Mouse (Mus musculus) heart, postnatal 0 days (tissue): Measurements from ENCODE around the gene Rnps1. TPM values are rescaled to one million over a fixed set of nuclear protein-coding genes. Genes with fewer than 3 reads are reported as not detected.

ENCODE experiments used
- ATAC-seq: fragments of 200-750 bp; cut with Nextera tagmentation; 2 replicates; pipeline ENCODE4 v1.8.0; 2017; ENCODE audit warnings: low read depth, moderate number of reproducible peaks, moderate library complexity; ENCODE audit not compliant: insufficient read depth
- DNase-seq: peaks from one replicate; pipeline ENCODE4 v3.0.0-alpha.2; 2016; ENCODE audit warnings: low spot score
- H3K27ac ChIP-seq: fragments of 300-500 bp; sonication (generic); 2 replicates; pipeline ENCODE4 v1.5.1; 2014; ENCODE audit warnings: low read depth, mild to moderate bottlenecking
- H3K27me3 ChIP-seq: fragments of 300-500 bp; sonication (generic); 2 replicates; pipeline ENCODE4 v1.6.1; 2014; ENCODE audit warnings: low read length, mixed read lengths; ENCODE audit not compliant: control insufficient read depth, insufficient read depth
- H3K36me3 ChIP-seq: fragments of 300-500 bp; sonication (generic); replicated peaks from 2 replicates; pipeline ENCODE4 v1.6.1; 2014; ENCODE audit warnings: low read length, mixed read lengths; ENCODE audit not compliant: control insufficient read depth, insufficient read depth
- H3K4me1 ChIP-seq: fragments of 300-500 bp; sonication (generic); 2 replicates; pipeline ENCODE4 v1.6.1; 2014; ENCODE audit warnings: antibody characterized with exemption; ENCODE audit not compliant: control insufficient read depth, insufficient read depth
- H3K4me2 ChIP-seq: fragments of 300-500 bp; sonication (generic); 2 replicates; pipeline ENCODE4 v1.6.1; 2014; ENCODE audit warnings: low read depth, mild to moderate bottlenecking, low read length, moderate library complexity
- H3K4me3 ChIP-seq: fragments of 300-500 bp; sonication (generic); 2 replicates; pipeline ENCODE4 v1.5.1; 2014; ENCODE audit warnings: low read depth, low read length
- H3K9ac ChIP-seq: fragments of 300-500 bp; sonication (generic); replicated peaks from 2 replicates; pipeline ENCODE4 v1.6.1; 2014; ENCODE audit warnings: low read depth, low read length, mixed read lengths
- H3K9me3 ChIP-seq: fragments of 300-500 bp; sonication (generic); replicated peaks from 2 replicates; pipeline ENCODE4 v1.6.1; 2016; ENCODE audit warnings: low read length; ENCODE audit not compliant: control insufficient read depth
- CTCF ChIP-seq: IDR thresholded peaks from 2 replicates; pipeline ENCODE4 v1.5.1; 2016; ENCODE audit warnings: antibody characterized with exemption, control low read depth, low read depth
- EP300 ChIP-seq: IDR thresholded peaks from 2 replicates; pipeline ENCODE4 v1.6.1; 2016; ENCODE audit warnings: antibody characterized with exemption, low read depth
- WGBS: fragments of 180-500 bp; shearing (Covaris S2); extraction: QIAGEN DNeasy Blood & Tissue Kit; methylation state at CpG from one replicate; pipeline ENCODE4 v1.1.7; 2014; 5-methylcytosine and 5-hydroxymethylcytosine counted together
- polyA plus RNA-seq: library from polyadenylated mRNA; unstranded; fragments of >200 nt; fragmentation: Nextera tagmentation; extraction: Ambion mirVana; gene quantifications from 2 replicates; pipeline ENCODE4 v1.2.1, GENCODE M21; 2015
- total RNA-seq: library from RNA; depleted of rRNA; stranded (reverse); fragments of >200 nt; gene quantifications from 2 replicates; pipeline ENCODE4 v1.2.3, GENCODE M21; 2014; ENCODE audit warnings: low replicate concordance

The Rnps1 gene
- total and polyA plus RNA-seq, 2 experiments from 2014 or later, result 123 to 135 TPM

DNA sequence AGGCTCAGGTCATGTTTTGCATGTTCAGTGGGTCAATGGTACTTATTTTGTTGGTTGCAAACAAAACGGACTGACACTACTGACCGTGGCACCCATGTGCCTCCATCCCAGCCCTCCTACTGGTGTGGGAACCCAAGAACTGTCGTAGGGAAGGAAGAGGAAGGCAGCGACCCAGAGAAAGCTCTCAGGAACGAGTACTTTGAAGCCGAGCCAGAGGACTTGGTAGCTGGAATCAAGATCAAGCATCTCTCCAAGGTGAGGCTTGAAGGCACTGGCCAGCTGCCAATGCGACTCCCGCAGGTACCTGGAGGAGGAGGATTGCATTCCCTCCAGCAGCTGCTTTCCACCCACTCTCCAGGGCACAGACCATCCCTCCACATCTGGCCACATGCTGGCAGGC, 30.6 kb upstream of the Rnps1 start:
- H3K36me3 ChIP-seq, result peaks cover 33% of the 10 kb centered on the region
- H3K4me3 ChIP-seq, result no peak overlapping the region
- H3K9me3 ChIP-seq, result no peaks in the 10 kb centered on the region
- ATAC-seq, result no peak
- WGBS, result 79% methylated on average over 8 of the region's 8 CpGs
- TF ChIP-seq EP300 (no peak), CTCF (no peak)
- DNase-seq, result no peak
- H3K4me1 ChIP-seq, result no peaks in the 10 kb centered on the region
- no peaks in the 10 kb centered on the region for H3K27me3 ChIP-seq
- no peak overlapping the region for H3K9ac ChIP-seq
- no peak overlapping the region for H3K4me2 ChIP-seq
- H3K27ac ChIP-seq, result no peak overlapping the region

DNA sequence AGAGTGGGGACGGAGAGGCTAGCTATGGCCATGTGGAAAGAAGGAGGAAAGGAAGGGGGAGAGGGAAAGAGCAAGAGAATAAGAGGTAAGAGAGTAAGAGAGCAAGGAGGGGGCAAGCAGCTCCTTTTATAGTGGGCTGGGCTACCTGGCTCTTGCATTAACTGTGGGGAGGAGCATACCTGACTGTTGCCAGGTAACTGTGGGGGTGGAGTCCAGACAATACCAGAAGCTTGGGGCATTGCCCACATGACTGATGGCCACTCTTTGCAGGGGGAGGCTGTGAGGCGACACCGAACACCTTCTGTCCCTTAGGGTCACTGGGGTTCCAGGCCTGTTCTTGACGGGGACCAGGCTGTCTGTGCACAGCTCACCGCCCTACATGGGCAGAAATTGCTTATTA, 25.7 kb upstream of the Rnps1 start:
- no peak overlapping the region for H3K4me3 ChIP-seq

DNA sequence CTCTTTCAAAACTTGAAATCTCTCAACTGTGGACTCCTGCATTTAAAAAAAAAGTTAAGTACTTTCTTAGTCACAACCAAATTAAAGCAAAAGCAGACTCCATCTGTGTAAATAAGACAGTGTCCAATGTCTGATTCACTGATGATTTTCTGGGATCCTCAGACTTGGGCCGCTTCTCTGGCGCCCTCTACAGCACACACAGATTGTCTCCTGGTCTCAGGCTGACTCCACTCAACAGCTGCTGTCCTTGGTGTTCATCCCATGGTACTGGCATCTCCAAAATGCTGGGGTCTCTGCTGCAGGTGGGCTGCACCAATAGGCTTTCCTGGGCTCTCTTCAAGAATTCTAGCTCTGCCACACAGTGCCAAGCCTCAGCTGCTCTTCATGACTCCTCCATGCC, 24.5 kb upstream of the Rnps1 start:
- TF ChIP-seq CTCF (peak; percentile 76), EP300 (no peak)
- DNase-seq, result peak; percentile 42
- H3K27ac ChIP-seq, result no peak overlapping the region
- H3K9ac ChIP-seq, result no peak overlapping the region
- H3K4me1 ChIP-seq, result no peaks in the 10 kb centered on the region
- H3K36me3 ChIP-seq, result peaks cover 28% of the 10 kb centered on the region
- no peak for ATAC-seq
- no peaks in the 10 kb centered on the region for H3K9me3 ChIP-seq
- no peak overlapping the region for H3K4me3 ChIP-seq
- no peaks in the 10 kb centered on the region for H3K27me3 ChIP-seq
- no peak overlapping the region for H3K4me2 ChIP-seq
- WGBS, result 2% methylated on average over 2 of the region's 2 CpGs

More for the DNA sequence above, 25.7 kb upstream of the Rnps1 start:
- Histone ChIP-seq H3K4me1 (no peaks in the 10 kb centered on the region), H3K9ac (no peak overlapping the region), H3K4me2 (no peak overlapping the region), H3K9me3 (no peaks in the 10 kb centered on the region), H3K36me3 (peaks cover 28% of the 10 kb centered on the region), H3K27ac (no peak overlapping the region), H3K27me3 (no peaks in the 10 kb centered on the region)
- no peak for TF ChIP-seq CTCF
- TF ChIP-seq EP300, result no peak
- DNase-seq (no peak), ATAC-seq (no peak)
- WGBS, result 87% methylated on average over 5 of the region's 5 CpGs

DNA sequence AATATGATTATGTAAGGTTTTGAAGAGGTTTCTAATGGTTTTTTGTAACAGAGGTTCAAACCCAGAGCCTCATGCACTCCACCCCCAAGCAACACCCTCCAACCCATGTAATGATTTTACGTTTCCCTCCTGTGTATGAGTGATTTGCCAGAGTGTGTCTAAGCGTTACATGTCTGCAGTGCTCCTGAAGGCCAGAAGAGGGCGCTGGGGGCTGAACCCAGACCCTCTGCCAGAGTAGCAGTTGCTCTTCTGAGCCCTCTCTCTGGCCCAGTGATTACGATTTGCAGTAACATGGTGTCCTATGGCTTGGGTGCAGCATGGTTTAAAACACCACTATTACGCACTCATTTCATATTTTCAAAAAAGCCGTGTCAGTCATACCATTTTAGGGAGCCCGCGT, 23.2 kb upstream of the Rnps1 start:
- peaks cover 20% of the 10 kb centered on the region for H3K36me3 ChIP-seq
- no peak overlapping the region for H3K4me2 ChIP-seq
- H3K9ac ChIP-seq, result no peak overlapping the region
- no peaks in the 10 kb centered on the region for H3K9me3 ChIP-seq
- ATAC-seq (no peak), DNase-seq (no peak)
- no peaks in the 10 kb centered on the region for H3K4me1 ChIP-seq
- H3K27me3 ChIP-seq, result no peaks in the 10 kb centered on the region
- no peak overlapping the region for H3K4me3 ChIP-seq
- WGBS, result 69% methylated on average over 8 of the region's 8 CpGs
- TF ChIP-seq CTCF, result no peak; the same call in 1 of the 2 replicates
- no peak for TF ChIP-seq EP300
- H3K27ac ChIP-seq, result no peak overlapping the region

DNA sequence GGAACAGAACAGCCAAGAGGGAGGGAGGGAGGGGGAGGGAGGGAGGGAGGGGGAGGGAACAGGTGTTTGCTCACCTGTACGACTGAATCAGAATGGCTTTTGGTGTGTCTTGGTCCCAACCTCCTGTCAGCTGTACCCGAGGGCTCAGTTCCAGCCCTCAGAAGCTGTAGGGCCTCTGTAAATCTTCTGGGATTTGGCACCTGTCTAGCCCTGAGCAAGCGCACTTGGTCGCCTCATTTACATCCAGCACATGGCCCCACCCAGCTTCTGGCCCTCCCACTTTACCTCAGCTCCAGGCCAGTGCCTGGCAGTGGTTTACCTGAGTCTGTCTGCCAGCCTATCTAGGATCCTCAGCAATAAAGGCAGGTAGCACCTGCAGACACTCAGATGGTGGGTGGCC, 20.8 kb upstream of the Rnps1 start:
- Histone ChIP-seq H3K4me3 (no peak overlapping the region), H3K9ac (no peak overlapping the region), H3K36me3 (peaks cover 13% of the 10 kb centered on the region; the same call in 1 of the 2 replicates), H3K27ac (no peak overlapping the region), H3K4me2 (no peak overlapping the region), H3K27me3 (no peaks in the 10 kb centered on the region), H3K9me3 (no peaks in the 10 kb centered on the region), H3K4me1 (no peaks in the 10 kb centered on the region)
- no peak for DNase-seq
- ATAC-seq, result no peak
- 57% methylated on average over 4 of the region's 4 CpGs for WGBS
- no peak for TF ChIP-seq CTCF
- TF ChIP-seq EP300, result no peak

DNA sequence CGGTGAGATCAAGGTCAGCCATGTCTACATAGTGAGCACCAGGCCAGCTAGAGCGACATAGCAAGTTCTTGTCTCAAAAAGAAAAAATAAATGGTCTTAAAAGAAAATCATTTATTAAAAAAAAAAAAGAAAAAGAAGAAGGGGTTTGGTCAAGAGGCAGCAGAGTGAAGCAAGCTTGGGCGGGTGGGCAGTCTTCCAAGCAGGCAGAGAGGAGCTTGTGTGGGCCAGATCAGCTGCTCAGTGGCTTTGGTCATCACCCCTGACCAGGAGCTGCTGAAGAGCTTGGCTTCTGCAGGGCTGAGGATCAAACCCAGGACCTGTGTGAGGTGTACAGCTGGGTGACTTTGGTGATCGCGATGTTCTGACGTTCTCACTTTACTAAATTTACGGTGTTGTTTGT, 19.9 kb upstream of the Rnps1 start:
- ATAC-seq, result no peak
- WGBS, result 85% methylated on average over 7 of the region's 7 CpGs
- Histone ChIP-seq H3K9ac (no peak overlapping the region), H3K4me2 (no peak overlapping the region), H3K4me3 (no peak overlapping the region), H3K4me1 (no peaks in the 10 kb centered on the region), H3K27me3 (no peaks in the 10 kb centered on the region), H3K9me3 (no peaks in the 10 kb centered on the region), H3K27ac (no peak overlapping the region), H3K36me3 (peaks cover 18% of the 10 kb centered on the region; the same call in 1 of the 2 replicates)
- TF ChIP-seq CTCF, result no peak
- TF ChIP-seq EP300, result no peak
- DNase-seq, result no peak
